Mouse (Mus musculus): ENCODE data around the gene Dmrtc2. TPM values are rescaled to one million over a fixed set of nuclear protein-coding genes. Genes with fewer than 3 reads are reported as not detected.

Gene Dmrtc2
- polyA plus RNA-seq, 1 experiment: not detected

DNA sequence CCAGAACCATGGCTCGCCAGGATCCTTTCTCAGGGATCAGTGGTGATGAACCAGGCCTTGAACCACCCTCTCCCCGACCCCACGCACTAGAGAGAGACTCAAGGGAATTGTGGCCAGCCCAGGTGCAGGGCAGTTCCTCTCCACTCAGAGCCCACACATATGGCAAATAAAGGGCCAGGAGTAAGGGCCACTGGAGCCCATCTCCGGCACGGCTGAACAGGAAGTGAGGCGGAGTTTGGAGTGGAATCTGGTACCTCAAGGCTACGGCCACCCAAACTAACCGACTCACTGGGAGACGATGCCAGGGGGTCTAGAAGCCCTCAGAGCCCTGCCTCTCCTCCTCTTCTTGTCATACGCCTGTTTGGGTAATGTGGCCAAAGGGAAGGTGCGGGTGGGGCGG, 27.4 kb downstream of the Dmrtc2 start, which contains the start of gene Cd79a:
Gene Cd79a (plus strand): TSS at position 158 of the 400 bp plus-strand sequence.
- no peak for DNase-seq (ENCODE audit: low read depth, low spot score)
- 64% methylated on average over 12 of the region's 12 CpGs for WGBS

DNA sequence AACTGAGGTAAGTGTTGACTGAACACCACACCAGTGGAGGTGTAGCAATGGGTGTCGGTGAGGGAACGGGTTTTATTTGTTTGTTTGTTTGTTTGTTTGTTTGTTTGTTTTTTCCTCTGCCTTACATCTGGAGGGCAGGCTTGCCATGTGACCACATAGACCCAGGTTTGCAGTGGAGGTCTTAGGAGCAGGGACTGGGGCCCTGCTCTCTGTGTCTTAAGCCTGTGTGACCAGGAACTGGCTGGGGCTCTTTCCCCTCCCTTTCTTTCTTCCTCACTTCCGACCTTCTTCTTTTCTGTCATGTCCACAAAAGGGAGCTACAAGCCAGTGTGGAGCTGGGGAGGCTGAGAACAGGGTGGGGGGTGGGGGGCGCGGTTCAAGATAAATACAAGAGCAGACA, 28.1 kb downstream of the Dmrtc2 start:
- WGBS: 61% methylated on average over 5 of the region's 5 CpGs
- DNase-seq (ENCODE audit: low read depth, low spot score): no peak

DNA sequence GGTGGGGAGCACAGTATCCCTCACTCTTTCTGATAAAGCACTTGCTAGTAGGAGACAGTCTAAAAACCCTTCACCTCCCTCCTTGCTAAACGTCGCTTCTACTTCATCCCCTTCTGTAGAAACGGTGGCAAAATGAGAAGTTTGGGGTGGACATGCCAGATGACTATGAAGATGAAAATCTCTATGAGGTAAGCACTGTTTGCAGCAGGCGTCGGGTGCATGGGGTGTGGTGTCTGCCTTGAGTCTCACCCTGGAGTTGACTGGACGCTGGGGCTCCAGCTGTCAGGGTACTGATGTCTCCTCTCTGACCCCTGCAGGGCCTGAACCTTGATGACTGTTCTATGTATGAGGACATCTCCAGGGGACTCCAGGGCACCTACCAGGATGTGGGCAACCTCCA, 31.3 kb downstream of the Dmrtc2 start:
- 51% methylated on average over 6 of the region's 6 CpGs for WGBS
- DNase-seq (ENCODE audit: low read depth, low spot score): no peak

DNA sequence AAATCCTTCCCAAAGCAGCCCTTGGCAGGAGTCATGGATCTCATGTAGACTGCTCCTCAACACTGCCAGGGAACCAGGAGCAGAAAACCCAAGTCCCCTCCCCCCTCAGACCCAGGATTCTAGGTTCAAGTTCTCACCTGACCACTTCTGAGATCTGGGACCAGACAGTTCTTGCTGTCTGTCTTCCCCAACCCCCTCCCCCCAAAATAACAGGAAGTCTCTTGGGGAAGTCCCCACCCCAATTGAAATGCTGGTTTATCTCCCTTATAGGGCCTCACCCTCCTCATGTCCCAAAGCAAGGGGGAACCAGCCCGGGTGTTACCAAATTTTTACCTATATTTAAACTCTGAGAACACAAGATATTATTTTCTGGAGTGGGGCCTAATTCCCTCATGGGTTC, 32.0 kb downstream of the Dmrtc2 start:
- DNase-seq (ENCODE audit: low read depth, low spot score): no peak
- WGBS: 19% methylated on average over 1 of the region's 1 CpGs

DNA sequence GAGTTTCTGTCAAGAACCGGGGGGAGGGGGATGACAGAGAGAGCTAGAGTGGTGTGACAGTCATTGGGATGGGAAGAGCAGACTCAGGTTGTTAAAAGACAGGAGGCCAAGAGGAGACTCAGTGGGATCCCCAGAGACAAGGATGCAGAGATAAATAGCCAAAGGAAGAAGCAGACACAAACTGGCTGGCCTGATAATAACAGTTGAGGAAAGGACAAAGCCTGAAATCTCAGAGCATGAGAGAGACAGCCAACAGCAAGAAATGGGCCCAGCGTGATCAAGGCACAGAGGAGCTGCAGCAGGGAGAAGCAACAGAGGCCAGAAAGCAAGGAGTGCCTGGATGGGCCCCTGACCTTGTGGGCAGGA, 32.4 kb downstream of the Dmrtc2 start:
- no peak for DNase-seq (ENCODE audit: low read depth, low spot score)
- WGBS: 46% methylated on average over 2 of the region's 2 CpGs

DNA sequence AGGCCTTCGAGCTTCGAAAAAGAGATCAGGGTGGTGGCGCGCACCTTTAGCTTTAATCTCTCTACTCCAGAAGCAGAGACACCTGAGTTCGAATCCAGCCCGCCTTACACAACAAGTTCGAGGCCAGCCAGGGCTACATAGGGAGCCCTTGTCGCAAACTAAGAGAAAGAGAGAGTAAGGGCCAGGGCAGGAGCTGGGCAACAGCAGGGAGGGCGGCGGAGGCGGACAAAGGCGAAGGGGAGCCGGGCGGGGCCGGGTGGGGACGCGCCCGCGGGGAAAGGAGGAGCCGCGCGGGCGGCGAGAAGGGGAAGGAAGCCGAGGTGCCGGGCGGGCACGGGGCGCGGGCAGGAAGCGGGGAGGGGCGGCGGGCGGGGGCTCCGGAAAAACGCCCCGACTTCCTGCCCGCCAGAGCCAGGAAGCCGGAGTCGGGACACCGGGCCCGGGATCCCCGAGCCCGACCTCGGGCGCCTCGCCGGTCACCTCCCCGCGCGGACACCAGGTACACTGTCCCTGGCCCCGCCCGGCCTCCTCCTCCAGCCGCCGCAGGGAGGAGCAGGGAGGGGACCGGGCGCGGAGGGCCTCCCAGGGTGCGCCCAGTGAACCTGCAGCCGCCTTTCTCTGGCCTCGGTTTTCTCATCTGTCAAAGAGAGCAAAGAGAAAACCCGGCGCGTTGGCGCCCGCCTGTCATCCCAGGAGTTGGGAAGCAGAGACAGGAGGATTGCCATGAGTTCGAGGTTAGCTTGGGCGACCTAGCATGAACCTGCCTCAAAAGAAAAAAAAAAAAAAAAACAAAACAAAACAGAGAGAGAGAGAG, 33.0 kb downstream of the Dmrtc2 start, which contains the start of gene Arhgef1:
Gene Arhgef1 (plus strand): TSS at position 283 of the 814 bp plus-strand sequence.
- DNase-seq (ENCODE audit: low read depth, low spot score): peak; percentile 44
- WGBS: 3% methylated on average over 67 of the region's 68 CpGs

DNA sequence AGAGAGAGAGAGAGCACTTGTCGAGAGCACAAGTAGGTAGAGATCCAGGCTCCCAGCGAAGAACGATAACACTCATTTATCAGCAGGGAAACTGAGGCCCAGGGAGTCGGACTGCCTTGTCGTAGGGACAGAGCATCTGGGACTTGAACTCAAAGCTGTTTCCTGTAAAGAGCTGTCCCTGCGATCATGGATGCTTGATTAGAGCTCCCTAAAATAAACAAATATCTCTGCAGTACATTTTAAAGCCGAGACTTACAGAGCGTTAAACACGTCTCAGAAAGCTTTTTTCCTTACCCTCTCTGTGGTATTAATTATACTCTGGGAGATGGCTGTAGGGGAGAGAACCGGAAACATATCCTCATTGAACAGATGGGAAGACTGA, 33.6 kb downstream of the Dmrtc2 start:
- peak; percentile 14 for DNase-seq (ENCODE audit: low read depth, low spot score)
- WGBS: 2% methylated on average over 10 of the region's 10 CpGs

DNA sequence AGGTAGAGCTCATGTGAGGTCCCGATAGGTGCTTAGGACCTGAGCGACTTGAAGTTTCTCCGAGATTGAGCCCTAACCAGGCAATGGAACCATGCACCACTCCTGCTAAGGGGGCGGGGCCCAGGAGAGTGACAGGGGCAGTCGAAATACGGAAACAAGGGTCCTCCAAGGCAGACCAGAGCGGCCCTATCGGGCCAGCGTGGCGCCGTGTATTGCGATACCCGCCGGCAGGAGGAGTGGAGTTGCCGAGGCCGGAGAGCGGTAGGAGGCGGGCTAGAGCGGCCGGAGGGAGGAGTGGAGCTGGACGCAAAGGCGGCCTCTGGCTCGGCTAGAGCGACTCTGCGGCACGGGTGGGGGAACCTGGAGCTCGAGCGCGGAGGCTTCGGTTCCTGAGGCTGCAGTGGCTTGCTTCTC, 34.2 kb downstream of the Dmrtc2 start:
- peak; percentile 93 for DNase-seq (ENCODE audit: low read depth, low spot score)
- under 1% methylated on average over 30 of the region's 30 CpGs for WGBS

DNA sequence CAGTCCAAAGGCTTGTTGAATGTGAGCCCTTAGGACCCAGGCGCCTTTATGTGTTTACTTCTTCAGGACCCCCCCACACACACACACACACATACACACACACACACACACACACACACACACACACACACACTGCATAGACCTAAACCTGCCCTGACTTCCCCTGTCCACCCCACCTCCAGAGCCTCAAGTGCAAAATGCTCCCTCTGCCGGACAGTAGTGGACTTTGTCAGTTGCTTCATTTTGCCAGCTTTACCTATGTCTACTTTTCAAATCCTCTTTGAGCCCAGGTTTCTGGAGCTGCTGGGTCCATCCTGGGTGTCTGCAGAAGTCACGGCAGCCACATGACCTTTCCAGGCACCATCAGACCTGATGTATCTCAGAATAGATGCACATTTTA, 35.1 kb downstream of the Dmrtc2 start:
- WGBS: 9% methylated on average over 3 of the region's 3 CpGs
- DNase-seq (ENCODE audit: low read depth, low spot score): peak; percentile 52

DNA sequence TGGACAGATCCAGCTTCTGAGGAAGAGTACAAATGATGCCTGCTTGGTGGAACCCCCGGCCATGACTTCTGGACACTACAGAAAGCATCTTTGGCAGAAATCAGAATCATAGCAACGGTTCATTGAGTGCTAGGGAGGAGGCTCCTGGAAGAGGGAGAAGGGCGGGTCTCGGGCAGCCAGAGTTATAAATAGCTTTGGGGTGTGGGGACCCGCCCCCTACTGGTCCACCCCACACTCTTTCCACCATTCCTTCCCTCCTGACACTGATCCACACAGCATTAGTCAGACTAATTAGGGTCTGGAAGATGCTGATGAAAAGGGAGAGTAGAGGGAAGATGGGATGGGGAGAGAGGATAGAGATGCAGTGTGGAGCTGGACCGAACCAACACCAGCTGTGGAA, 36.7 kb downstream of the Dmrtc2 start:
- DNase-seq (ENCODE audit: low read depth, low spot score): no peak
- WGBS: 14% methylated on average over 6 of the region's 6 CpGs

DNA sequence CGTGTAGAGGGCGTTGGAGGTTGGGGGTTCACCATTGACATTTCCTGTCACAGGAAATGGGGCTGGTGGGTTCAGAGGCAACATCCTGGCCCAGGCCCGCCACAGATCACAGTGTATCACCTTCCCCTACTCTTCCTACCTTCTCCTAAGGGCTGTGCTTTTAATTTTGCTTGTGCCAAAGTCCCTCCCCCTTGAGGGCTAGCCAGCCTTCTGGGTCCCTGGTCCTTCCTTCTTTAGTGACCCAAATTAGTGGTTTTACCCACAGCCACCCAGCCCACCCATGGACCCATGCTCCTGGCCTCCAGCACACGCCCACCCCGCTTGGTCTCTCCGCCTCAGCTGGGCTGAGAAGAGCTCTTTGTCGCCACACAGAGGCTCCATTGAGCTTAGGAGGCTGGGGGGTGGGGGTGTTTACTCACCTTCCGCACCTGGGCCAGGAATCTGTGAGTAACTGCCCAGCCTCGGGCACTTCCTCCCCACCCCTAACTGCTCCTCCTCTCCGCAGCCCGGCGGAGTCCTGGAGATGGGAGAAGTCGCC, 37.4 kb downstream of the Dmrtc2 start:
- DNase-seq (ENCODE audit: low read depth, low spot score): no peak
- WGBS: 29% methylated on average over 13 of the region's 13 CpGs

DNA sequence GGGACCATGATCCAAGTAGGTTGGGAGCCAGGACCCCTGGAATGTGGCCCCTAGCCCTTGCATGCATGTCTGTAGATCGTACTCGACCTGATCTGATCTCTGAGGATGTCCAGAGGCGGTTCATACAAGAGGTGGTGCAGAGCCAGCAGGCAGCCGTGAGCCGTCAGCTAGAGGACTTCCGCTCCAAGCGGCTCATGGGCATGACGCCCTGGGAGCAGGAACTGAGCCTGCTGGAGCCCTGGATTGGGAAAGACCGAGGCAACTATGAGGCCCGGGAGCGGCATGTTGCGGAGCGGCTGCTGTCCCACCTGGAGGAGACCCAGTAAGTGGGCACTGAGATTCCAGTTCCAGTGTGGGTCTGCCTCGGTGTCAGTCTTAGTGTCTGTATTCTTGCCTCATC, 42.6 kb downstream of the Dmrtc2 start:
- DNase-seq (ENCODE audit: low read depth, low spot score): no peak
- WGBS: 90% methylated on average over 14 of the region's 14 CpGs

DNA sequence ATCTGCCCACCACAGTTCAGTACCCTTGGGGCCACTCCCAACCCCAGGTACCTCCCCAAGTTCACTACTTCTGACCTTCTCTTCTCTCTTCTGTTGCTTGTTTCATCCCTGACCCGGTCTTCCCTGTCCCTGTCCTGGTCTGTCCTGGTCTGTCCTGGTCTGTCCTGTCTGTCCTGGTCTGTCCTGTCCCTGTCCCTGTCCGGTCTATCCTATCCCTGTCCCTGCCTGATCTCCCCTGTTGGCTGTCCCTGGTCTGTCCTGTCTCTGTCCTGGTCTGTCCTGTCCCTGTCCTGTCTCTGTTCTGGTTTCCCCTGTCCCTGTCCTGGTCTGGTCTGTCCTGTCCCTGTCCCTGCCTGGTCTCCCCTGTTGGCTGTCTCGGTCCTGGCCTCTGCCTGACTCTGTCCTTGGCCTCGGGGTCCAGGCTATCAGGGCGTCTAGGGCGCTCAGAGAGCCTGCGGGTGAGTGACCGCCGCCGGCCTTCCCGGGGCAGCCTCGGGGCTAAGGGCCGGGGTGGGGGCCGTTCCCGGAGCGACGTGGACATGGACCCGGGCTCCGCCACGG, 49.0 kb downstream of the Dmrtc2 start:
- WGBS: 93% methylated on average over 20 of the region's 20 CpGs
- DNase-seq (ENCODE audit: low read depth, low spot score): no peak

DNA sequence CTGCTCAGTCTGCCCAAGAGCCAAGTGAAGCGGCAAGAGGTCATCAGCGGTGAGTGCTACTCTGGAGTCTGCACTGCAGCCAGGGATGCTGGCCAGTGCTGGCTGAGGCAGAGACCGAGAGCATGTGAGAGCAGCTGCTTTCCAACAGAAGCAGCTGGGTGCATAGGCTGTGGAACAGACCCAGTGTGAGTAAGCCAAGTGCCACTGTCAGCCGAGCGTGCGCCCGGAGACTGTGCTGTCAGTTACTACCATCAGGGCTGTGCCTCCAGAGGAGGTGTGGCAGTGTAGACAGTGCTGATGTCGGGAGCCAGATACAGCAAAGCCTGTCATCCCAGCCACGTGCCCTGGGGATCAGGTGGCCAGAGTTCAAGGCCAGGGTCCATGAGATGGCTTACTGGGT, 49.9 kb downstream of the Dmrtc2 start:
- DNase-seq (ENCODE audit: low read depth, low spot score): no peak

More for the DNA sequence above, 49.9 kb downstream of the Dmrtc2 start:
- WGBS: 80% methylated on average over 9 of the region's 9 CpGs

Other genes starting within 250 kb of the Dmrtc2 start
- 0.14 and 0.25 TPM in 2 replicates for gene Lypd3, start 233.5 kb upstream of the Dmrtc2 start, polyA plus RNA-seq (2012; rRNA removed)
- not detected in 2 replicates for gene Tex101, start 193.4 kb upstream of the Dmrtc2 start, polyA plus RNA-seq (2012; rRNA removed)
- not detected in 2 replicates for gene BC049730, start 160.8 kb upstream of the Dmrtc2 start, polyA plus RNA-seq (2012; rRNA removed)
- gene Gm4763, start 143.1 kb upstream of the Dmrtc2 start, polyA plus RNA-seq (2012; rRNA removed): not detected in 2 replicates
- 20.1 and 21.8 TPM in 2 replicates for gene Cd177, start 109.7 kb upstream of the Dmrtc2 start, polyA plus RNA-seq (2012; rRNA removed)
- 23.2 and 28.2 TPM in 2 replicates for gene Ceacam10, start 92.9 kb upstream of the Dmrtc2 start, polyA plus RNA-seq (2012; rRNA removed)
- gene Gm9844, start 7.8 kb upstream of the Dmrtc2 start, polyA plus RNA-seq (2012; rRNA removed): 4.1 and 5.9 TPM in 2 replicates
- gene Lypd4, start 116 bp upstream of the Dmrtc2 start, polyA plus RNA-seq (2012; rRNA removed): not detected in 2 replicates
- 648 and 720 TPM in 2 replicates for gene Rps19, start 14.3 kb downstream of the Dmrtc2 start, polyA plus RNA-seq (2012; rRNA removed)
- 60.4 and 84.9 TPM in 2 replicates for gene Cd79a, start 27.3 kb downstream of the Dmrtc2 start, polyA plus RNA-seq (2012; rRNA removed)
- 114 and 145 TPM in 2 replicates for gene Arhgef1, start 32.9 kb downstream of the Dmrtc2 start, polyA plus RNA-seq (2012; rRNA removed)
- not detected in 2 replicates for gene Gm4881, start 74.4 kb downstream of the Dmrtc2 start, polyA plus RNA-seq (2012; rRNA removed)
- 189 and 214 TPM in 2 replicates for gene Rabac1, start 102.7 kb downstream of the Dmrtc2 start, polyA plus RNA-seq (2012; rRNA removed)
- 1.8 and 3.3 TPM in 2 replicates for gene Atp1a3, start 135.9 kb downstream of the Dmrtc2 start, polyA plus RNA-seq (2012; rRNA removed)
- 6.4 and 8.7 TPM in 2 replicates for gene Grik5, start 202.3 kb downstream of the Dmrtc2 start, polyA plus RNA-seq (2012; rRNA removed)
- gene Zfp574, start 202.5 kb downstream of the Dmrtc2 start, polyA plus RNA-seq (2012; rRNA removed): 16.8 and 20.6 TPM in 2 replicates